Mouse (Mus musculus): Measurements from ENCODE around the gene Ndufa6. TPM values are rescaled to one million over a fixed set of nuclear protein-coding genes. Genes with fewer than 3 reads are reported as not detected.

Gene Ndufa6
- polyA plus RNA-seq, 1 experiment = 208 TPM

DNA sequence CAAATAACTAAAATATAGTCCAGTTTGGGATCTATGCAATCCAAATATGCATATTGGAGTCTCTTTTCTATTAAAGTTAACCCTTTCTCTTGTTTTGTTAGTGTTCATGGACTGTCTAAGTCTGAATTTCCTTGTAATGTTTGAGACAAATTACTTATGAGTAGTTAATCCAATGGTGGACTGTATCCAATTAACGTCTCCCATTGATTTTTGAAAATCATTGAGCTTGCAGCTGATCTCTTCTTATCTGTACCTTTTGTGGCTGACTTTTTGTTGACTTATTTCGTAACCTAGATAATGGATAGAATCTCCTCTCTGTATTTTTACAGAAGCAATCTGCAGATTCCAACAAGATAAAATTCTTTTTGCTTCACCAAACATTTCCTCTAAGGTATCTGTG is 28.3 kb upstream of the Ndufa6 start:
- WGBS = 79% methylated on average over 2 of the region's 2 CpGs
- H3K27ac ChIP-seq (ENCODE audit: control insufficient read depth, insufficient read depth, low read depth, low read length, poor library complexity) = no peak overlapping the region
- TF ChIP-seq POLR2A (IDR thresholded peaks at IDR 0.05; ENCODE audit: borderline replicate concordance, control insufficient read depth, low read depth, low read length) = no peak
- TF ChIP-seq CTCF (IDR thresholded peaks at IDR 0.05; ENCODE audit: control insufficient read depth, insufficient read depth, low read length) = no peak
- no peak overlapping the region for H3K4me3 ChIP-seq (replicated peaks; ENCODE audit: control insufficient read depth, low read depth, low read length)
- H3K4me1 ChIP-seq (ENCODE audit: control insufficient read depth, insufficient read depth, low read length) = no peaks in the 10 kb centered on the region; the same call in 1 of the 2 replicates

DNA sequence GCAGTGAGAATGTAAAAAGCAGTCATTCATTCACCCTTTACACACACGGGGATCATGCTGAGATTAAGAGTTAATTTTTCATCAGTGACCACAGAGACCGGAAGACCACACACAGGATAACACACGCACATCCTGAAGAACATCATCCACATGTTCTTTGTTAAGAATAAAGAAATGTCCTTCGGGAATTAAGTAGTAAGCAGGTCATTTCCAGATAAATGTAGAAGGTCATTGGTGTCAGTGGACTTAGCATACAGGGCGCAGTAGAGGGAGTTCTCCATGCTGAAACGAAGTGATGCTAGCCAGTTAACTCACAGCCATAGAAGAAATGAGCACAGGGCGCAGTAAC is 26.6 kb upstream of the Ndufa6 start:
- 49% methylated on average over 7 of the region's 7 CpGs for WGBS
- H3K4me3 ChIP-seq (replicated peaks; ENCODE audit: control insufficient read depth, low read depth, low read length) = no peak overlapping the region
- H3K27ac ChIP-seq (ENCODE audit: control insufficient read depth, insufficient read depth, low read depth, low read length, poor library complexity) = no peak overlapping the region; the same call in 1 of the 2 replicates

DNA sequence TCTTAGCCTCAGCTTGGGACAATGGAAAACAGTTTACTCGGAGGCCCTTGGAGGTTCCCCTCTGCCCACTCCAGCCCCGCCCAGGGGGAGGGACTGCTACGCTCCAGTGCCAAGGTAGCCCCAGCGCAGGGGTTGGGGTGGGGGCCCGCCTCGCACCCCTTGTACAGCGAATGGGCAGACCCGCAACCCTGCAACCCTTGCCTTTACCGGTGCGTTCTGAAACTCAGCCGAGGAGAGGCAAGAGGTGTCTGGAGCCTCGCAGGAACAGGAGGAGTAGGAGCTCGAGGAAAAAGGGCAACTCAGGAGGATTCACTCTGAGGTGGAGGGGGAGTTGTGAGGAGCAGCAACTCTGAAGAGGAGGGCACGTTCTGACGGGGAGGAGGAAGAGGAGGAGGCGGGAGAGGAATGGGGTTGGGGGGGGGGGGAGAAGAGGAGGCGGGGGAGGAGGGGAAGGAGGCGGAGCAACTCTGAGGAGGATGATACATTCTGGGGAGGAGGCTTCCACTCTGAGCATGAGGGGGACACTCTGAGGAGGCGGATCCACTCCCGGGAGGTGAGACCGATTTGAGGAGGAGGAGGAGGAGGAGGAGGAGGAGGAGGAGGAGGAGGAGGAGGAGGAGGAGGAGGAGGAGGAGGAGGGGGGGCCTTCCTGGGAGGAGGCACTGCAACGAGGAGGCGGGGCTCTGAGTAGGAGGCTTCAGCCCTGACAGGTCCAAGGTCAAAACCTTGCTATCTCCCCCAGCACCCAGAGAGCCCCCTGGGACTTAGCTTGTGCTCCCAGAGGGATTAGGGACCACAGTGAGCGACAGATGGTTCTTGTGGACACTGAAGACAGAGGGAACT is 26.0 kb upstream of the Ndufa6 start, which contains the start of gene Cyp2d22:
Cyp2d22 (minus strand) TSS at position 390 of the 843 bp plus-strand sequence.
- H3K4me1 ChIP-seq (ENCODE audit: control insufficient read depth, insufficient read depth, low read length) = no peaks in the 10 kb centered on the region; the same call in 1 of the 2 replicates
- peak within 1 kb of the TSS; percentile 67 for H3K4me3 ChIP-seq (replicated peaks; ENCODE audit: control insufficient read depth, low read depth, low read length)
- peak within 1 kb of the TSS; percentile 72; the same call in 1 of the 2 replicates for H3K27ac ChIP-seq (ENCODE audit: control insufficient read depth, insufficient read depth, low read depth, low read length, poor library complexity)
- 5% methylated on average over 18 of the region's 24 CpGs for WGBS
- TF ChIP-seq POLR2A (IDR thresholded peaks at IDR 0.05; ENCODE audit: borderline replicate concordance, control insufficient read depth, low read depth, low read length) (no peak), CTCF (IDR thresholded peaks at IDR 0.05; ENCODE audit: control insufficient read depth, insufficient read depth, low read length) (no peak)

More for the DNA sequence above, 26.6 kb upstream of the Ndufa6 start:
- TF ChIP-seq CTCF (IDR thresholded peaks at IDR 0.05; ENCODE audit: control insufficient read depth, insufficient read depth, low read length) (no peak), POLR2A (IDR thresholded peaks at IDR 0.05; ENCODE audit: borderline replicate concordance, control insufficient read depth, low read depth, low read length) (no peak)
- H3K4me1 ChIP-seq (ENCODE audit: control insufficient read depth, insufficient read depth, low read length) = no peaks in the 10 kb centered on the region; the same call in 1 of the 2 replicates

DNA sequence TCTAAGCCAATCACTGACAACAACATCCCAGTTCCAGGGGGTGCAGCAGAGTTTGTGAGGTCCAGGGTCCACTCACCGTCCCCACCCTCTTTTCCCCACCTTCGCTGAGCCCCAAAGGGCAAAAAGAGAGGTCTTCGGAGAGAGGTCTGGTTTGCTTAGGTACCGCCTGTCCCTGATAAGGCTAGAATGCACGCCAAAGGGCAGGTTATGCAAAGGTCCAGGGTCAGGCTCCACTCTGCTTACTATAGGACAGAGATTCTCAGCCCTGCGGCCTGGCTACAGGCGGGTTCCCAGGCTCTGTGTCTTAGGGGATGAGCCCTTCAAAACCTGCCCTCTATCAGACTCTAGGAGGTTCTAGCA is 25.4 kb upstream of the Ndufa6 start:
- 36% methylated on average over 7 of the region's 7 CpGs for WGBS
- no peak overlapping the region for H3K4me3 ChIP-seq (replicated peaks; ENCODE audit: control insufficient read depth, low read depth, low read length)
- H3K27ac ChIP-seq (ENCODE audit: control insufficient read depth, insufficient read depth, low read depth, low read length, poor library complexity) = peak overlapping the region; percentile 72; the same call in 1 of the 2 replicates
- no peaks in the 10 kb centered on the region; the same call in 1 of the 2 replicates for H3K4me1 ChIP-seq (ENCODE audit: control insufficient read depth, insufficient read depth, low read length)
- TF ChIP-seq POLR2A (IDR thresholded peaks at IDR 0.05; ENCODE audit: borderline replicate concordance, control insufficient read depth, low read depth, low read length) (no peak), CTCF (IDR thresholded peaks at IDR 0.05; ENCODE audit: control insufficient read depth, insufficient read depth, low read length) (no peak)

DNA sequence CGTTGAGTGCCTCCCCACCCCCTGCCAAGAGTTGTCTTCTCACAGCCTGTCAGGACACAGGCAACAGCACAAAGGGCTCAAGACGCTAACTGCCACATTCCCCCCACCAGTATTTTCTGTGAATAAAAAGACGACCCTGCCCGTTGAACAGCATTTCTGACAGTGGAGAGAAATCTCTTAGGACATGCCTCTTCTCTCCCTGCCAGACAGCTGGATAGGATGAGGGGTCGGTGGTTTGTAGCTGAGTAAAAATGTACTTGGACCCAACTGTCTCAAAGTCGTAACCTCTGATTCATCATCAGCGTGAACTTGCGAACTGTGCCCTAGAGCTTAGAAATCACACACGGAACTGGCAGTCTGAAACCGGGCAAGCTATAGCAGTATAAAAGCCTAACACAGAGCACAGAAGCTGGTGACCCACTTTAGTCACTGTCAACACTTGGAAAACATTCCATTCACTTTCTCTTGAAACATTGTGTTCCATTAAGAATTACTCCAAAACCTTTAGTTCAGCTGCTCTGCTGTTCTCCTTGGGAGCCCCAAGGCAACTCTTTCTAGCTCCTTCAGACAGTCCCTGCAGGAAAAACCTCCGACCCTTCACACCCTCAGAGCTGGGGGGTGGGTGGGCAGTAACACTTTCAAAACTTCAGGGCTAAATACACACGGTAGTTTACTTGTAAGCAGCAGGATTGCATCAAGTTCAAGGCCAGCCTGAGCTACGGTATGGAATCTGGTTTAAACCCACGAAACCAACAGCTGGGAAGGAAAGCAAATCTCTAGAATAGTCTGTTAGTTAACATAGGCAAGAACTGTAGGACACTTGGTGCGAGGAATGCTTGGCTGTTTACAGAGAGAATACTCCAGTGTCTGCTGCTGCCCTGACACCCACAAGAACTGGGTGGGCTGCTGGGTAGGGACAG is 24.4 kb upstream of the Ndufa6 start:
- WGBS = 70% methylated on average over 15 of the region's 15 CpGs
- Histone ChIP-seq H3K27ac (ENCODE audit: control insufficient read depth, insufficient read depth, low read depth, low read length, poor library complexity) (no peak overlapping the region), H3K4me3 (replicated peaks; ENCODE audit: control insufficient read depth, low read depth, low read length) (no peak overlapping the region)

DNA sequence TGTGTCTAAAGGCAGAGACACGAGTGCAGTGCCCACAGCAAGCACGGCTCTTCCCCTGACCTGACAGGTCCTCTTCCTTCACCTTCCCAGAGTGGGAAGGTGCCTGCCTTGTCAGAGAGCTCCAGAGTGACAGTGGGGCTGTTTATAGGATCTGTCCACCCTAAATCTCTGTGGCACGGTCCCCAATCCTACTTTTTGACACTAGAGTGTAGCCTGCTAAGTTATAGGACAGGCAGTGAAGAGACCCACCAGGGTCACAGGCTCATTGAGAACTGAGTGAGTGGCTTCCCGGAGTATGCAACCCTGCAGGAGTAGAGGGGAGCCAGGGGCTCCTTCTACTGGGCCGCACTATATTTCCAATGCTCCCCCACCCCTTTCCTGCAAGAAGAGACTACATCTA is 23.6 kb upstream of the Ndufa6 start:
- TF ChIP-seq CTCF (IDR thresholded peaks at IDR 0.05; ENCODE audit: control insufficient read depth, insufficient read depth, low read length) (no peak), POLR2A (IDR thresholded peaks at IDR 0.05; ENCODE audit: borderline replicate concordance, control insufficient read depth, low read depth, low read length) (no peak)
- 74% methylated on average over 5 of the region's 5 CpGs for WGBS
- H3K27ac ChIP-seq (ENCODE audit: control insufficient read depth, insufficient read depth, low read depth, low read length, poor library complexity) = no peak overlapping the region
- no peak overlapping the region for H3K4me3 ChIP-seq (replicated peaks; ENCODE audit: control insufficient read depth, low read depth, low read length)
- no peaks in the 10 kb centered on the region; the same call in 1 of the 2 replicates for H3K4me1 ChIP-seq (ENCODE audit: control insufficient read depth, insufficient read depth, low read length)

More for the DNA sequence above, 24.4 kb upstream of the Ndufa6 start:
- H3K4me1 ChIP-seq (ENCODE audit: control insufficient read depth, insufficient read depth, low read length) = no peaks in the 10 kb centered on the region; the same call in 1 of the 2 replicates
- TF ChIP-seq POLR2A (IDR thresholded peaks at IDR 0.05; ENCODE audit: borderline replicate concordance, control insufficient read depth, low read depth, low read length) (no peak), CTCF (IDR thresholded peaks at IDR 0.05; ENCODE audit: control insufficient read depth, insufficient read depth, low read length) (no peak)

DNA sequence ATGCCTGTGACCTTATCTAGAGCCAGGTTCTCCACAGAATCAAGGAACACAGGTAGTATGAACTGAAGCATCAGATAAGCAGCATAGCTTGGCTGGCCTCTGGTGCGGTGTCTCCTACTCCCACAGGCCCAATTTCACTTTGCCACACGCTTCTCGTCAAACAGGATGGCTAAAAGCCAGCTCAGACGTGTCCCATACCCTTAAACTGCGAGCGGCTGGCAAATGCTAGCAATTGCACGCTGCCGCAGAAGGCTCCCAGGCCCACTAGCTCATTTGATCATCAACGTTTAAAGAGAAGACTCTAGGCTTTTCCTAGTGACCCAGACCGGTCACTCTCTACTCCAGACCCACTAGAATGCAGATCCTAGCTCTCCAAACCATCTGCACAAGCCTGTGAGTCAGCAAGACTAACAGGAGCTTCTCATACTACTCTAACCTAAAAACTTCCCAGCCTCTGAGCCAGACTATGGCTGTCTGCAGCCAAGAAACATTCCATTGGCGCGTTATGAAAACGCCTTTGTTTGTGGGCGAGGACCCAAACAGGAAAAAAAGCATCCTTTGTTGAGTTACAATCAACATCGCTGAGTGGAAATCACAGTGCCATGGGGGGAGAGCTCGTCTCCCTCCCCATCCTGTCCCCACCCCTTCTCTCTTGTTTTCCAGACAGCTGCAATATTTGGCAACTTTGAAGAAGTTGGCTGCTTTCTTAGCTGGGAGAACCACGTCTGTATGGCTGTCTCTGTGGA is 22.4 kb upstream of the Ndufa6 start:
- H3K4me3 ChIP-seq (replicated peaks; ENCODE audit: control insufficient read depth, low read depth, low read length) = no peak overlapping the region
- no peak overlapping the region for H3K27ac ChIP-seq (ENCODE audit: control insufficient read depth, insufficient read depth, low read depth, low read length, poor library complexity)
- WGBS = 79% methylated on average over 17 of the region's 17 CpGs
- TF ChIP-seq POLR2A (IDR thresholded peaks at IDR 0.05; ENCODE audit: borderline replicate concordance, control insufficient read depth, low read depth, low read length) (no peak), CTCF (IDR thresholded peaks at IDR 0.05; ENCODE audit: control insufficient read depth, insufficient read depth, low read length) (no peak)
- H3K4me1 ChIP-seq (ENCODE audit: control insufficient read depth, insufficient read depth, low read length) = no peaks in the 10 kb centered on the region; the same call in 1 of the 2 replicates

Measured in bone marrow, adult 2 months (tissue).